18 mouse cellular contexts compared by ENCODE assay signal in genomic region chr15:84994498-84994897, GRCm38 (mm10). TPM values are rescaled to one million over a fixed set of nuclear protein-coding genes. Genes with fewer than 3 reads are reported as not detected.
DNase-seq lines count a peak whose midpoint lies in the region; ATAC-seq and TF ChIP-seq lines count a peak whose summit lies in the region.
"Had no signal": no experiment of that assay in that cellular context is flagged by ENCODE, and none has a peak within 500 bp of the region (broad histone marks: within the 10 kb centered on the region; RNA-seq: fewer than 3 reads in every experiment).

No protein-coding gene starts in this region.

- TF ChIP-seq POLR2A in bone marrow, adult 2 months (IDR thresholded peaks at IDR 0.05; ENCODE audit: borderline replicate concordance, control insufficient read depth, low read depth, low read length): no peak

- H3K4me3 ChIP-seq in liver, embryonic 13.5 days (replicated peaks): no peak overlapping the region
- no peak overlapping the region for H3K4me3 ChIP-seq in liver, embryonic 11.5 days (ENCODE audit: low read depth, low read length)
- H3K4me3 ChIP-seq in bone marrow, adult 2 months (replicated peaks; ENCODE audit: control insufficient read depth, low read depth, low read length): no peak overlapping the region
- no peak overlapping the region for H3K4me3 ChIP-seq in brown adipose tissue, adult 24 weeks (ENCODE audit: insufficient read depth, low read depth, low read length)
- no peak overlapping the region for H3K4me3 ChIP-seq in kidney, embryonic 15.5 days (replicated peaks)

- no peaks in the 10 kb centered on the region for H3K9me3 ChIP-seq in liver, embryonic 13.5 days (replicated peaks)
- no peaks in the 10 kb centered on the region for H3K9me3 ChIP-seq in liver, embryonic 11.5 days (ENCODE audit: control insufficient read depth, low read length)
- no peaks in the 10 kb centered on the region for H3K9me3 ChIP-seq in kidney, embryonic 15.5 days (replicated peaks)

- peak overlapping the region; percentile 9; the same call in 1 of the 2 replicates for H3K27ac ChIP-seq in liver, embryonic 13.5 days
- no peak overlapping the region for H3K27ac ChIP-seq in liver, embryonic 11.5 days (ENCODE audit: low read depth, low read length)
- H3K27ac ChIP-seq in bone marrow, adult 2 months (ENCODE audit: control insufficient read depth, insufficient read depth, low read depth, low read length, poor library complexity): peak overlapping the region; percentile 85
- H3K27ac ChIP-seq in brown adipose tissue, adult 24 weeks (replicated peaks; ENCODE audit: low read depth, low read length): peak overlapping the region; percentile 55; the same call in 1 of the 2 replicates
- no peak overlapping the region for H3K27ac ChIP-seq in kidney, embryonic 15.5 days

- no peaks in the 10 kb centered on the region for H3K4me1 ChIP-seq in liver, embryonic 13.5 days (replicated peaks)
- no peaks in the 10 kb centered on the region for H3K4me1 ChIP-seq in liver, embryonic 11.5 days (replicated peaks; ENCODE audit: control insufficient read depth, insufficient read depth, low read length)
- peaks cover 11% of the 10 kb centered on the region for H3K4me1 ChIP-seq in bone marrow, adult 2 months (ENCODE audit: control insufficient read depth, insufficient read depth, low read length)
- H3K4me1 ChIP-seq in brown adipose tissue, adult 24 weeks (ENCODE audit: control insufficient read depth, insufficient read depth, insufficient read length, low read length): no peaks in the 10 kb centered on the region
- peaks cover 3% of the 10 kb centered on the region; the same call in 1 of the 2 replicates for H3K4me1 ChIP-seq in kidney, embryonic 15.5 days

- WGBS in liver, embryonic 13.5 days (ENCODE audit: insufficient replicate concordance): 12% methylated on average over 6 of the region's 6 CpGs
- 11% methylated on average over 6 of the region's 6 CpGs for WGBS in liver, embryonic 11.5 days
- 6% methylated on average over 6 of the region's 6 CpGs for WGBS in bone marrow, adult 2 months
- 32% methylated on average over 6 of the region's 6 CpGs for WGBS in kidney, embryonic 15.5 days

- no peak for TF ChIP-seq CTCF in bone marrow, adult 2 months (IDR thresholded peaks at IDR 0.05; ENCODE audit: control insufficient read depth, insufficient read depth, low read length)

- ATAC-seq in liver, embryonic 13.5 days (ENCODE audit: low read depth): no peak
- no peak for ATAC-seq in liver, embryonic 11.5 days (replicated peaks; ENCODE audit: low FRiP score)
- ATAC-seq in megakaryocyte progenitor cell, adult 5-6 weeks (replicated peaks; ENCODE audit: poor library complexity): peak; percentile 70
- no peak for ATAC-seq in kidney, embryonic 15.5 days (replicated peaks; ENCODE audit: low FRiP score)
- ATAC-seq: hindbrain, embryonic 16.5 days had no signal

- H3K27me3 ChIP-seq in liver, embryonic 13.5 days: peaks cover 14% of the 10 kb centered on the region
- no peaks in the 10 kb centered on the region for H3K27me3 ChIP-seq in liver, embryonic 11.5 days (replicated peaks; ENCODE audit: control insufficient read depth, insufficient read depth, low read length)
- H3K27me3 ChIP-seq in kidney, embryonic 15.5 days: no peaks in the 10 kb centered on the region

- H3K4me2 ChIP-seq in liver, embryonic 13.5 days: no peak overlapping the region
- no peak overlapping the region for H3K4me2 ChIP-seq in liver, embryonic 11.5 days
- no peak overlapping the region for H3K4me2 ChIP-seq in kidney, embryonic 15.5 days

- H3K9ac ChIP-seq in liver, embryonic 13.5 days: no peak overlapping the region
- H3K9ac ChIP-seq in liver, embryonic 11.5 days (ENCODE audit: low read depth, low read length): no peak overlapping the region
- H3K9ac ChIP-seq in kidney, embryonic 15.5 days: no peak overlapping the region

- H3K36me3 ChIP-seq in liver, embryonic 13.5 days: no peaks in the 10 kb centered on the region
- H3K36me3 ChIP-seq in liver, embryonic 11.5 days (ENCODE audit: control insufficient read depth, insufficient read depth, low read length): no peaks in the 10 kb centered on the region
- no peaks in the 10 kb centered on the region for H3K36me3 ChIP-seq in kidney, embryonic 15.5 days

- DNase-seq in liver, embryonic 13.5 days: no peak
- DNase-seq in liver, embryonic 11.5 days (ENCODE audit: low spot score): no peak
- DNase-seq in ovary, postnatal 14 days (ENCODE audit: low spot score): no peak
- no peak for DNase-seq in cerebellum, postnatal 10 days
- DNase-seq: cerebellum, adult 9-10 months; gastrocnemius, postnatal 36 days; layer of hippocampus, adult 9-11 months; lung, postnatal 10 days; midbrain, embryonic 14.5 days; thymus, postnatal 36 days had no signal

RNA-seq across cellular contexts. Expression of gene 5031439G07Rik, which starts 6.1 kb away (rescaled TPM):
- 1.2 TPM in 2 replicates for polyA plus RNA-seq in liver, embryonic 13.5 days (2015; fragmentation: Nextera tagmentation; extraction: Ambion mirVana)
- 4.6 and 5.5 TPM in 2 replicates for polyA plus RNA-seq in liver, embryonic 11.5 days (2014; fragmentation: Nextera tagmentation; extraction: Ambion mirVana)
- polyA plus RNA-seq in bone marrow, adult 2 months (2011; ENCODE audit: insufficient read depth, insufficient read length, low replicate concordance, missing spikeins): 11.9 and 14.9 TPM in 2 replicates
- polyA plus RNA-seq in brown adipose tissue, adult 24 weeks (2012; ENCODE audit: insufficient read depth, insufficient read length, missing spikeins): 13.6 and 16.3 TPM in 2 replicates
- 8.0 and 10.0 TPM in 2 replicates for total RNA-seq in megakaryocyte progenitor cell, adult 5-6 weeks (2015)
- 11.7 and 17.7 TPM in 2 replicates for total RNA-seq in megakaryocyte progenitor cell, adult 5-6 weeks (2017)
- polyA plus RNA-seq in kidney, embryonic 15.5 days (2015; fragmentation: Nextera tagmentation; extraction: Ambion mirVana): 5.7 and 7.1 TPM in 2 replicates

RNA-seq across cellular contexts. Expression of gene Upk3a, which starts 22.4 kb away (rescaled TPM):
- not detected in 2 replicates for polyA plus RNA-seq in liver, embryonic 13.5 days (2015; fragmentation: Nextera tagmentation; extraction: Ambion mirVana)
- polyA plus RNA-seq in liver, embryonic 11.5 days (2014; fragmentation: Nextera tagmentation; extraction: Ambion mirVana): not detected in 2 replicates
- not detected in 2 replicates for polyA plus RNA-seq in bone marrow, adult 2 months (2011; ENCODE audit: insufficient read depth, insufficient read length, low replicate concordance, missing spikeins)
- not detected in 2 replicates for polyA plus RNA-seq in brown adipose tissue, adult 24 weeks (2012; ENCODE audit: insufficient read depth, insufficient read length, missing spikeins)
- not detected in 2 replicates for total RNA-seq in megakaryocyte progenitor cell, adult 5-6 weeks (2015)
- total RNA-seq in megakaryocyte progenitor cell, adult 5-6 weeks (2017): not detected in 2 replicates
- polyA plus RNA-seq in kidney, embryonic 15.5 days (2015; fragmentation: Nextera tagmentation; extraction: Ambion mirVana): 25.0 and 27.2 TPM in 2 replicates
- total RNA-seq: gastrocnemius, postnatal 36 days; left cerebral cortex, postnatal 36 days had no signal
- polyA plus RNA-seq: heart, postnatal 0 days; neural tube, embryonic 11.5 days had no signal

RNA-seq across cellular contexts. Expression of gene Fam118a, which starts 34.2 kb away (rescaled TPM):
- polyA plus RNA-seq in liver, embryonic 13.5 days (2015; fragmentation: Nextera tagmentation; extraction: Ambion mirVana): 8.6 and 8.7 TPM in 2 replicates
- 17.0 and 19.6 TPM in 2 replicates for polyA plus RNA-seq in liver, embryonic 11.5 days (2014; fragmentation: Nextera tagmentation; extraction: Ambion mirVana)
- 2.0 and 8.7 TPM in 2 replicates for polyA plus RNA-seq in bone marrow, adult 2 months (2011; ENCODE audit: insufficient read depth, insufficient read length, low replicate concordance, missing spikeins)
- polyA plus RNA-seq in brown adipose tissue, adult 24 weeks (2012; ENCODE audit: insufficient read depth, insufficient read length, missing spikeins): 6.0 and 7.3 TPM in 2 replicates
- total RNA-seq in megakaryocyte progenitor cell, adult 5-6 weeks (2015): 12.4 and 12.5 TPM in 2 replicates
- 10.5 and 20.9 TPM in 2 replicates for total RNA-seq in megakaryocyte progenitor cell, adult 5-6 weeks (2017)
- polyA plus RNA-seq in kidney, embryonic 15.5 days (2015; fragmentation: Nextera tagmentation; extraction: Ambion mirVana): 20.9 and 23.0 TPM in 2 replicates

Comparison
In these comparisons a context has a peak if more than half of its experiments do, and no peak if none do; other contexts are left out.
1. H3K27ac ChIP-seq: peak in liver, embryonic 13.5 days (single experiment), bone marrow, adult 2 months (single experiment) and brown adipose tissue, adult 24 weeks (single experiment); none in liver, embryonic 11.5 days (single experiment) and kidney, embryonic 15.5 days (single experiment).
2. RNA of gene Upk3a, which starts 22.4 kb away (polyA plus RNA-seq): 25.0 to 27.2 TPM in kidney, embryonic 15.5 days; not detected in liver, embryonic 13.5 days, not detected in liver, embryonic 11.5 days, not detected in bone marrow, adult 2 months and not detected in brown adipose tissue, adult 24 weeks; every median in the first group is over 10 times any median in the second.